Mouse (Mus musculus): Measurements from ENCODE around the gene Dync2li1.

Dync2li1 gene

DNA sequence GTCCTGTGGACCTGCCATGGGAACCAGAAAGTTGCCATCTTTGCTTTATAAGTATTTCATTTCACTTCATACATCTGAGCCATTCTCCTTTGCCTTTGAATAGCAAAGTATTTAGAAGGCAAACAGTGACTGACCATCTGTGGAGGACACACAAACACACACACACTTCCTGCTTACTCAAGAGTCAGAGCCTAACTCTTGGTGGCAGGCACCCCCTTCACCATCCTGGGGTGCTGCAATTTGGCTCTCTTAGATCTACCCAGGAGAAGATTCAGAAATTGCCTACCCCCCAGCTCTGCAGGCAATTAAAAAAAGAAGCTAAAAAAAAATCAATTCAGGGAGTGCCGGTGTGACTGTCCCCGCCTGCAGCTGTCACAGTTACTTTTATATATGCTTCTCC, 20.2 kb downstream of the Dync2li1 start:
- DNase-seq (ENCODE audit: low spot score) = no peak

DNA sequence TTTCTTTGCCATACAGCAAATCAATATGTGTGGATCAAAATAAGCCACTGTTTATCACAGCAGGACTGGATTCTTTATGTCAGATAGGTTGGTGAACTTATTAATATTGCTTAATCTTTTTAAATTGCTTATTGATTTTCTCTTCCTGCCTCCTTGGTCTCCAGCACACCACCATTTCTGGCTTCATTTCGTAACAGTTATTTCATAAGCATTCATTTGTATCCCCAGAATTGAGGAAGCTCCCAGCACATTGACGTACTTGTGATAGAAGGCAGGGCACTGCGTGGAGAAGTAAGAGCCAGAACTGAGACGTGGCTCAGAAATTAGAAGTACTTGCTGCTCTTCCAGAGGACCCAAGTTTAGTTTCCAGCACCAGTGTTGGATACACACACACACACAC, 21.3 kb downstream of the Dync2li1 start:
- no peak for DNase-seq (ENCODE audit: low spot score)

DNA sequence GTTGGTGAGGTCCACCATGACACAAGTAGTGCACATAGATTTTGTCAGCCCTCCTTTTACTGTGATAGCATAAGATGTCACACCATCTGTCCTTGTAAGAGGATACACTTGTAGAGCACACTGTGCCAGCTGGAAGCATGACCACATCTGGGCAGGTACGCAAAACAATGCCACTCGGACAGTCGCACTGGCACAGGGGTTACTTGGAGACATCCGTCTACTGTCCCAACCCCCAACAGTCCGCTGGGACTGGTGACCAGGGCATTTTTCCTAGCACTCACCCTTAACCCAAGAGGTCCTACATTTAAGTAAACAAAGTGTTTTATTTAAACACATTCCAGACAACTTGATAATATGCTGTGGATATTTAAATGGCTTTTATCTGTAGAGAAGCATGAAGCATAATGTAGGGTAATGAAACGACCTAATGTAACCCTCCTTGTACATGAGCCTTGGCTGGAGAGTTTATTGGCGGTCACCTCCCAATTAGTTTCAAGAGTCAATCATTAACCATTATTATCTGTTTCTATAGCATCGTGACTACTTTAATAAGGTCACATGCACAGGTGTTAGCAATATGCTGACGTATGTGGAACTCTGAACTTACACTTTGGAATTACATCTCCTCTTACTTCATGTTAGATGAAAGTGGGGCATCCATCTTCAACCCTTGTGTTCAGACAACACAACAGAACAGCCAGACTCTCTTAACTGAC, 24.2 kb downstream of the Dync2li1 start:
- no peak for DNase-seq (ENCODE audit: low spot score)

DNA sequence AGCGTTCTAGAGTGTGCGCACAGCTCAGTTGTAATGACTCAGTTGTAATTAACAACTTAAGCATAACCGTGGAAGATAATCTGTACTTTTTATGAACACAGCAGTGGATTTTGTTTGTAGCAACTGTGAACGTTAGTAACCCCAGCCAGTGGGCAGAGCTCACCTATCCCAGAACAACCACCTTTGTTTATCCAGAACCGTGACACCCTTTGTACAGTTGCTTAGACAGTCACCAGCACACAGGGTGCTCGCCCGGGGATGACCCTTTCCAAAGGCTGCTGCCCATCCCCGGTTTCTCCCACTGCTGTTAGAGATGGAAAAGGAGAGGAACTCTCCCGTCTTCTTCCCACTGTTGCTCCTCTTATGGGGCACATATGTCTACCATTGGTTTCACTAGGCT, 27.2 kb downstream of the Dync2li1 start:
- DNase-seq (ENCODE audit: low spot score) = no peak

DNA sequence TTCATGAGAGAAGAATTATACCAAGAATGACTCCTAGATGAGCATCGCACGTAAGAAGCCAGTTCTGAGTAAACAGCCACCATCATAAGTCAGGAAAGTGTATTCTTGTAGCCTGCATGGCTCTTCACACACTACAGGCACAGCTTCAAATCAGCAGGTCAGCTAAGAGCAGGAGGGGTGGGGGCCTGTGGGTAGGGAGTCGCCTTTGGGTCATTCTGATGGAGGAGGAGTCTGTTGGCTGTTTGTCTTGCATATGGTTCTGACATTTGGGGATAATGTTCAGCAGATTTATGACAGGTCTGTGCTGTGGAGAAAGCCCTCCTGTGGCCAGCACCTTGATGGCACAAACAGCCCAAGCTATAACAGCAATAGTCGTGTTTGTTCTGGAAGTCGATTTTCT, 29.9 kb downstream of the Dync2li1 start:
- no peak for DNase-seq (ENCODE audit: low spot score)

DNA sequence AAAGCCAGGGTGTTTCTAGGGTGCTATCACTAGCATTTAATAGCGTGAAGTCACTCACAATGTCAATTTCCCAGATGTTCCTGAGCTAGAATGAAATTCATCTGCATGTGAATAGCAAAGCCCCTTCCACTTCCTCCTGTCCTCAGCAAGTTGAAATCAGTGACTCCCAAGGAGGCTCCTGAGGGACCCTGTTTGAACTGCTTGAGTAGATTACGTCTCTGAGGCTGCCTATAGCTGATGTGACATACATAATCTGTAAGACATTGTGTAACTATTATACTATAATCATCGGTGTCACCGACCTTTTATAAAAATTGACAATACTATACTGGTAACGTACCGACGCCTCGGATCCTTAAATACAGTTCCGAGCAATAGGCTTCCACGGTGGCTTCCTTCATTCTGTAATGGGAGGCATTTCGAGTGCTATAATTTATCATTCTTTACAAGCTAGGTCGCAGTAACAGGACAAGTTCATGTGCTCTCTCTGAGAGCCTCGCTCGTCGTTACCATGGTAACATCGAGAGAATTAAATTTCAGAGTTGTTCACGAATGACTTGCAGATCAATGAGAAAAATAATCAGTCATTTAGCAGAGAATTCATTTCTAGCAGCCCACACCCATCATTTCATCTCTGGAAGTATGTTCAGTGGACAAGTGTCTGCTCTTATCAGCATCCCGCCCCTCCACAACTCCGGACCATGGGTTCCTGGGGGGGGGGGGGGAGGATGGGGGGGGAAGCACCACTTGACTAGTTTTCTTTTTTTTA, 30.5 kb downstream of the Dync2li1 start:
- DNase-seq (ENCODE audit: low spot score) = no peak

DNA sequence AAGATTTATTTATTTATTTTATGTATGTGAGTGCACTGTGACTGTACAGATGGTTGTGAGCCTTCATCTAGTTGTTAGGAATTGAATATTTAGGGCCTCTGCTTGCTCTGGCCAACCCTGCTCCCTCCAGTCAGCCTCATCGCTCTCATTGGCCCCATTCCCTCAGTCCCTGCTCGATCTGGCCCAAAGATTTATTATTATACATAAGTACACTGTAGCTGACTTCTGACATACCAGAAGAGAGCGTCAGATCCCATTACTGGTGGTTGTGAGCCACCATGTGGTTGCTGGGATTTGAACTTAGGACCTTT, 31.1 kb downstream of the Dync2li1 start:
- no peak for DNase-seq (ENCODE audit: low spot score)

DNA sequence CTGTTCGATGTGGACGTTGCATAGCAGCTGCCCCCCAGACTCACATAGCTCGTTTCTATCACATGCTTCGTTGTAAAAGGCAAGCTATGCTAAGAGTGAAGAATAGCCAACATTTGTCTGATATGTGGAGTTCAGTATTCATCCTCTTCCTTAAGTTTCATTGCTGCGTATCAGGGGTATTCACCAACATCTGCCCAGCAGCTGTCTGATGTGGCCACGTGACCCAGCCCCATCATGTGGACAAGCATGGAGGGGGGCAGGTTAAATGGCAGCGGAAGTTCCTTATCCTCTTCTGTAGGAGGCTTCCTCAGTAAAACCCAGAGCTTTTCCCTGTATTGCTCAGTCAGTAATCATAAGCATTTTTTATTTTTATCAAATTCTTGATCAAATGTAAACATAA, 31.5 kb downstream of the Dync2li1 start:
- DNase-seq (ENCODE audit: low spot score) = no peak

DNA sequence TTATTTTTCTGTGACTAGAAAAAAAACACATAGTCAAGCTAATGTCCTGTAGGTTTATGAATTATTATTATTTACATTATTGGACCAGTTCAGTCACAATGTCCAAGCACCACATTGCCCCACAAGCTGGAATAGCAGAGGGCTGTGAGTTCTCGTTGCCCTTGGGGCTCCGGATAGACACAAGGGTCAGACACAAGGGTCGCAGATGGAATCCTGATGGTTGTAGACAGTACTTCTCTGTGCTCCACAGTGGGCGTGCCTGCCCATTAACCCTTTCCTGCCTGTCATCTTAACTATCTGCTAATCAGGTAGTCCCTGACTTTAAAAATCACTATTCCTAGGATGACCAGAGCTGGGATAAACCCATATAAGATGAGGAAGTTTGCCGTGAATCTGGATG, 31.9 kb downstream of the Dync2li1 start:
- no peak for DNase-seq (ENCODE audit: low spot score)

DNA sequence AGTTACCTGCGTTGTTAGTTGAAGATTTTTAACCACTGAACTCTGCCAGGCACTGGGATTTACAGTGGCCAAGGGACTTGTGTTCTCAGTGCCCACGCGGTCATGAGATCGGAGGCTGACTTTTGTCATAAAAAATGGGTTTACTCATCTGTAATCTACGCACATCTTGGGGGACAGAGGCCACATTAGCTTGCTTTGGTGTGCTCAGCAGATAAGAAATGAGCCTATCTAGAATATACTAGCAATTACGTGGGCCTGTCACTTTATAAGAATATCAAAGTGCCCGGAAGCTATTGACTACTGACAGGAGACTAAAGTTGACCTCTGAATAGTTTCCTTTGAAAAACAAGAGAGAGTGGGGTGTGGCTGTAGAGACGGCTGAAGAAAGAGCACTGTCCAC, 32.7 kb downstream of the Dync2li1 start:
- no peak for DNase-seq (ENCODE audit: low spot score)

DNA sequence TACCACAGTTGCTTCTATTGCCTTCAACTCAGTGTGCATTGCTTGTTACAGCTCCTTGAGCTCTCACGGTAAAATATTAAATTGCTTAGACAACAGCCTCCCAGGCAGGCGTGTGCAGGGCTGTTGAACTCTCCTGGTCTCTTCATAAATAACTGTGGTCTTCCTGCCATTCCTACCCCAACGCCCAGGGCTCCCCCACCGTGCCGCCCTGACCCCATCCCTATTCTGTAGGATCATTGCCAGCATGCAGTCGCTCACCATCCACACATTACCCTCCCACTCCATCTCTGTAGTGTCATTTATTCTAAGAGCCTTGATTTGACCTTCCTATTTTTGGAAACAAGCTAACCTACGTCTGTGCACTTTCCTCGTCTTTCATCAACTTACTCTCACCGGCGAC, 38.8 kb downstream of the Dync2li1 start:
- no peak for DNase-seq (ENCODE audit: low spot score)

DNA sequence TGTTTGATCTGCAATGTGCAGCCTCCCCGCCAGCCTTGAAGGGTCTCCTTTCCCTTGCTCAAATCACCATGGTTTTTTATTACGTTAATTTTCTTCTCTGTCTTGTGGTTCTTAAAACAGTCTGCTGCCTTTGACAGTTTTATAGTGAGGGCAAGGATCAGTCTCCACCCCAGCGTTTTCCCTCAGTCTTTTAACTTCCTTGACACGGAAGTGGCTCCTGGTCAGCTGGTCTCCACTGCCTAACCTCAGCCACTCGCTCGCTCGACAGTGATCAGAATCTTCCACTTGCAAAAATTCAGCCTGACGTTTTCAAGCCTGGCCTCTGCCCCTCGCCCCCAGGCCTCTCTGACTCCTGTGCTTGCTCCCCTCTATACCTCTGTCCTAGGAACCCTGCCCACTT, 39.4 kb downstream of the Dync2li1 start:
- no peak for DNase-seq (ENCODE audit: low spot score)

DNA sequence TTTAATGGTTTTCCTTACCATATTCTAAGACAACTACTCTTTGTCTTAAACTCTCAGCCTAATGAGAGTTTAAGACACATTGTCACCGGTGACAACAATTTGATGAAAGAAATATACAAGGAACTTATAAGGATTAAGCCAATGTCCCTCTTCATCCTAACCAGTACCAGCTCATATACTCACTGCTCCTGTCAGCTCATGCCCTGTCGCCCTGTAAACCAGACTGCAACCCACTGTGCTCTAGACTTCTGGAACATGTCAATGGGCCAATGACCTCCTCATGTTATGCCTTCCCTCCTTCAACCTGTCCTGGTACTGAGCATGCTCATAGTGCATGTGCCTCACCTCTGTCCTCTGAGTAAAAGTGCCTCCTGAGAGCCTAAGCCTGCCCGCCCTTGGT, 41.6 kb downstream of the Dync2li1 start:
- no peak for DNase-seq (ENCODE audit: low spot score)

DNA sequence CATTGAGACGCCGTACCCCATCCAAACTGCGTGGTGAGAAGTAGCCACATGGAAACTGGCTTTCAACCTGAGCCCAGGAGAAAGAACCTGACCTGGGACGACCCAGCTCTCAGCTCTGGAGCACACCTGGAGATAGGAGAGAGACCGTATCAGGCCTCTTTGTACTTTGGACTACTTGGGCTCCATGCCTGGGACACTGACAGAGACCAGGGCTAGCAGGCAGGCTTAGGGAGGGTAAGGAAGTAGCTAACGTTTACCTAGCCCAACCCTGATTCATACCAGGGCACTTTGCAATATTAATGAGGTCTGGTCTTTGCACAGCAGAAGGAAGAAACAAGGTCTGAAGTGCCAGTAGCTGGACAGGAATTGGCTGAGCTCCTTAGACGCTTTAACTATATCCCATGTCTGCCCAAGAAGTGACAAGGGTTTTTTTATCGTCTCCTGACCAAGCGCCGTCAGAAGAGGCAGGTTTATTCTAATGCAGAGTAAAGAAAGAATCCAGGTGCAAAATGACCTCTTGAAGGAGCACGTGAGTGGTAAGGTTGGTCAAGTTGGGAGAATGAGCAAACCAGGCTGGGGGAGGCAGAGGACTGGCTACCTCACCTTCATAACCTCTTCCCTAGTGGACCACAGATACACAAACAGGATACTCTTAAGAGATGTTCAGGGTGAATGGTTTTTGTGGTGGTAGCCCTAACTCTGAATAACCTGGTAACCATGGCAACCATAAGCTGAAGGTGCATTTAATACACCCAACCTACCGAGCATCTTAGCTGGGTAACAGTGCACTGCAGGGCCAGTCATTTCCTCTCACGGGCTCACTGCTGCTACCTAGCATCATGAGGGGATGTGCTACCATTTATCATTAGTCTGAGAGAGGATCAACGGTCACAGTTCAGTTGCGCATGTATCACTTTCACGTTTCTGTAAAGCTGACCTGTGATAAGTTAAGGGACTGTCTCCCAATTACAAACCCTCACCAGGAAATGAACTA, 46.4 kb downstream of the Dync2li1 start:
- no peak for DNase-seq (ENCODE audit: low spot score)

DNA sequence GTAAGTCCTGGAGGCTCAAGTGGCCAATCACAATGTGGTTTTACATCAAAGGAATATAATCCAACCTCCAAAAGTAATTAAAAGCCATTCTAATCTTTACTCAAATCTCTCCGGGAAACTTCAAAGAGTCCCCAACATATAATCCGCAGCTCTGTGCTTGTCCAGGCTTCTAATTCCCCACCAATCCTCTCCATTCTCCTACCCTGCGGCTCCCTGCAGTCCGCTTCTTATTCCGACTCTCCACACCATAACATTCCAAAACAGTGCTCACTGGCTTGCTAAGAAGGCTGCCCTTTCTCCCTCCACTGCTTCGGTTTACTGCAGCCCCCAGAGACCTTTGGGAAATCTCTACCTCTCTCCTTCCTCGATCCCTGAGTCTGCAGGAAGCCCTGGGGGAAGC, 47.8 kb downstream of the Dync2li1 start:
- DNase-seq (ENCODE audit: low spot score) = no peak

DNA sequence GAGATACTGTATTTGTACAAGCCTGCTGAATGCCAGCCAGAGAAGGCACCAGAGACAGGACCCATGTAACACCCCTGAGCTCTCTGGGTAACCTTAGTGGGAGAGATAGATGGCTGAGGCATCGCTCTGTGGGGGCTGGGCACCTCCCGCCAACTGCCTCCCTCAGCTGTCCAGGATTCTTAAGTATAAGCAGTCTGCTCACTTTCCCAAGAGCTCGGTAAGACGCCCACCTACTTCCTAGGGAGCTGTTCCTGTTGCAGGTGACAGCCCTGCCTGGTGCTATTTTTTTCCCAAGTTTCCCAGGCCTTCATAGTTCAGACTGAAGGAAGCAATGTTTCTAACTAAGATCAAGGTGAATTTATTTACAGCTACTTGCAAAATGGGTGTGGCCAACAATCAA, 48.9 kb downstream of the Dync2li1 start:
- no peak for DNase-seq (ENCODE audit: low spot score)

DNA sequence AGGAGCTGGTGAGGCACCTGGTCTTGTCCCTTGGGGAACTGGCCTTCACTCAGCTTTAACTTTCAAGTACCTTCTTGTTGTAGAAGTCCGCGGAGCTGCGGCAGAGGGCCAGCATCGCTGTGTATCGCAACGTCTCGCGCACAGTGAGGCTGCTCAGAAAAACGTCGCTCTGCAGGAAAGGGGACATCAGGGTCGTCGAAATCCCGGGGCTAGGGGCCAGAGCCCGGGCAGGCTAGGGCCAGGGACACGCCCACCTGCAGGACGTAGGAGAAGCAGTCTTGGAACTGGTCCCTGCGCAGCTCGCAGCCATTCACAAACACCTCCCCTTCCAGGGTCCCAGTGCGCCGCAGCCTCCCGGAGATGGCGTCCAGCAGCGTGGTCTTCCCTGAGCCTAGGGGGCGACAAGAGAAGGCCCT, 49.7 kb downstream of the Dync2li1 start, which contains the start of gene Abcg8:
Abcg8 (plus strand) TSS at position 352 of the 416 bp plus-strand sequence.
- peak; percentile 13 for DNase-seq (ENCODE audit: low spot score)

DNA sequence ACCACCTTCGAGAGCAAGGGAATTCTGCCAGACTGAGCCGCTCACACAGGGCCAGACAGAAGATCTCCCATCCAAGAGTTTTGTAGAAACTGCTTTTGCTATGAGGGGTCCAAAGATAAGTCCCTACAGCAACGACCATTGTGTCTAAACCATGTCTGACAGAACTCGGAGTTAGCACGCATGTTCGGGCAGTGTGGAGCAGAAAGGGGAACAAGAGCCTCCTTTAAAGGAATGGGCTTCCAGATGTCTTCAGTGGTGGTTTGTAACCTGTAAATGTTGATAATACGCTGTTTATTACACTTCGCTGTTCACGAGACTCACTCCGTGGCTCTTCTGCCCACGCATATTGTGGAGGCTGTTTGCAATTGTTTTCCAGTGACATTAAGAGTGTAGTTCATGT, 51.3 kb downstream of the Dync2li1 start:
- no peak for DNase-seq (ENCODE audit: low spot score)

DNA sequence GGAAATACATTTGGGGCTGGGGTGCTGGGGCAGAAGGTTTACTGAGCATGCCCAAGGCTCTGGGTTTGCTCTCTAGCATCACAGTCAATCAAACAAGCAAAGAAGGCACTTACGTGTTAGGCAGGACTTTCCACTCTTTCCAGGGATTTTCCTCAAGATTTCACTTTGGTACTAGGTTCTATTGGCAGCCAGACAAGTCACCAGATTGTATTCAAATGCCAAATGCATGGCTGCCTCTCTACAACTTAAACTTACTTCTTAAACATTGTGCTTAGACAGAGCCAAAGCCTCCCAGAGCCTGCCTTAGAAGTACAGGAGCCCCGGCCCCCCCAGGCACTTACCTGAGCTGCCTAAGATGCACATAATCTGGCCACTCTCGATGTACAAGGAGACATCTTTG, 55.4 kb downstream of the Dync2li1 start:
- no peak for DNase-seq (ENCODE audit: low spot score)

DNA sequence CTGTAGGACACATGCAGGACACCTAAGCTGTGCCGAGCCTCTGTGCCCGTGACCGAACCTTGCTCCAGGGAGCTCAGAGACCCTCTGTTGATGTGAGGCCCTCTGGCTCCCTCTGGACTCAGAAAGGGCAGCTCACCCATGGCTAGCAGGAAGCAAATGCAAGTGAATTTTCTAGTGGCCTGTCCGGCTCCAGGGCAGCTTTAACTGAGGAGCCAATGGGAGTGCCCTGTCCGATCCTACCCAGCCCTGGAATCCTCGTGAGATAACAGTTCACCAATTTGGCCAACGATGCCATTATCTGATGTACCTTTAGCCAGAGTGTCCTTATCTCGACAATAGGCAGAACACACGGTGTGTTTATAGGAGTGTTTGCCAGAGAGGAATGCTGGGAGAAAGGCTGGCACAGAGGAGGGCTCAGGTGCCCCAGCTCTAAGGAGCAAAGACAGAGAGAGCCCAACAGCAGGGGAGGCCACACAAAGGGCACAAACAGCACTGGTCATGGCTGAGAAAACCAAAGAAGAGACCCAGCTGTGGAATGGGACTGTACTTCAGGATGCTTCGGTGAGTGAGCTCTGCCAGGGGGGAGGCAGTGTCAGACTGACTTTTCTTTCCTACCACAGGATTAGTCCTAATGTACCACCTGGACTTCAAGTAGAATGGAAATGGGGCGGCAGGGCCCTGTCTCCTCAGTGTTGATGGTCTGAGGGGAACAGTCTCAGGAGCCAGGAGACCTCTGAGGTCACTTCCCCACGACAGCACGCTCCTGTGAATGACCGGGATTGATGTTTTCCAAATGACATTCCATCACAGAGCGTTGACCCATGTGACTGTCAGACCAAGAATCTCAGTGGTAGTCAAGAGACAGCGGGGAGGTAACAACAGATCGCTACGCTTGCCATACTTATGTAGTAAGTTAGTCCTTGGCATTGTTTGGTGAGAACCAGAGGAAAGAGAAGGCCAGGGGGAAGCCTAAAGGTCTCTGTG, 56.7 kb downstream of the Dync2li1 start, which contains the start of gene Abcg5:
Abcg5 (minus strand) TSS at position 278 of the 984 bp plus-strand sequence.
- DNase-seq (ENCODE audit: low spot score) = no peak

DNA sequence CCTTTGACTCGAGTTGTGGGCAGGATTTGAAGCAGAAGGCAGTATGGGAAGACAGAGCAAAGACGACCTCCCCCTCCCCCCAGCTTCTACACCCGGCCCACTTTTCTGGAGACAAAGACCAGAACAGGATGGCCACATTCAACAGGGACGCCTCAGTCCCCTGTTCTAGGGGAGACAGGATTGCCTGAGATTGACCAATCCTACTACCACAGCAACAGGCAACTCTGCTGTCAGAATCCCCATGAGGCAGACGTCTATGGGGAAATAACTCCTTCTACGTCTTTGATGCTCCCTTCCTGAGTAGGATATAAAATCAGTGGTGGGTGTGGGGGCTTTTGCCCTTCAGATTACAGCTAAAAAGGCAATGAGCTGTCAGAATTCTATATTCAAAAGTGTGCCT, 58.0 kb downstream of the Dync2li1 start:
- no peak for DNase-seq (ENCODE audit: low spot score)
